Mouse (Mus musculus) MEL (cell line): ENCODE measurements around the gene Gm17545. TPM values are rescaled to one million over a fixed set of nuclear protein-coding genes. Genes with fewer than 3 reads are reported as not detected.

Source experiments
- DNase-seq: peaks from one replicate; pipeline ENCODE4 v3.0.0; 2011; ENCODE audit warnings: low read depth, low spot score
- H3K27ac ChIP-seq: 2 replicates; pipeline ENCODE4 v1.5.1; 2012; ENCODE audit warnings: low read depth, mild to moderate bottlenecking, control low read depth, low read length, moderate library complexity; ENCODE audit not compliant: control insufficient read depth
- H3K27me3 ChIP-seq, 2 experiments: fragments of 150-350 bp in 1 of 2; sonication (generic) in 1 of 2; 2 replicates each; pipeline ENCODE4 v1.6.1; 2012; ENCODE audit warnings: low read length in 2 of 2, mild to moderate bottlenecking in 2 of 2, improper control_type of control experiment in 1 of 2, moderate library complexity in 1 of 2; ENCODE audit not compliant: insufficient read depth in 2 of 2, control insufficient read depth in 1 of 2
- H3K36me3 ChIP-seq, 2 experiments: 2 replicates each; pipeline ENCODE4 v1.6.1; 2012 to 2014; ENCODE audit warnings: low read length in 2 of 2, improper control_type of control experiment in 1 of 2, inconsistent platforms in 1 of 2, mild to moderate bottlenecking in 1 of 2; ENCODE audit not compliant: insufficient read depth in 2 of 2, control insufficient read depth in 1 of 2
- H3K4me1 ChIP-seq, 2 experiments: fragments of 150-350 bp in 1 of 2; sonication (generic) in 1 of 2; 2 replicates each; pipeline ENCODE4 v1.6.1; 2012; ENCODE audit warnings: low read length in 2 of 2, improper control_type of control experiment in 1 of 2, mild to moderate bottlenecking in 1 of 2; ENCODE audit not compliant: insufficient read depth in 2 of 2, control insufficient read depth in 1 of 2
- H3K4me3 ChIP-seq, 2 experiments: fragments of 150-350 bp in 1 of 2; sonication (generic) in 1 of 2; 2 replicates each; pipeline ENCODE4 v1.5.1; 2012; ENCODE audit warnings: low read depth in 2 of 2, low read length in 2 of 2, mild to moderate bottlenecking in 2 of 2, moderate library complexity in 2 of 2, control low read depth in 1 of 2, improper control_type of control experiment in 1 of 2; ENCODE audit not compliant: control insufficient read depth in 1 of 2, insufficient read depth in 1 of 2
- H3K79me2 ChIP-seq: 2 replicates; pipeline ENCODE4 v1.6.1; 2012; ENCODE audit warnings: mild to moderate bottlenecking, low read length, moderate library complexity; ENCODE audit not compliant: control insufficient read depth, poor library complexity, insufficient read depth
- H3K9ac ChIP-seq: 2 replicates; pipeline ENCODE4 v1.6.1; 2012; ENCODE audit warnings: low read depth, mild to moderate bottlenecking, control low read depth, low read length, moderate library complexity; ENCODE audit not compliant: control insufficient read depth, poor library complexity, severe bottlenecking
- H3K9me3 ChIP-seq: fragments of 150-350 bp; sonication (generic); replicated peaks from 2 replicates; pipeline ENCODE4 v1.6.1; 2012; ENCODE audit warnings: mild to moderate bottlenecking, low read length, improper control_type of control experiment, moderate library complexity; ENCODE audit not compliant: insufficient read depth
- BHLHE40 ChIP-seq: IDR thresholded peaks from 2 replicates; pipeline ENCODE4 v1.6.1; 2012; ENCODE audit warnings: low read depth, mild to moderate bottlenecking, inconsistent platforms, low read length, improper control_type of control experiment, borderline replicate concordance
- CHD1 ChIP-seq: IDR thresholded peaks from 2 replicates; pipeline ENCODE4 v1.6.1; 2012; ENCODE audit warnings: low read depth, mild to moderate bottlenecking, inconsistent platforms, low read length, improper control_type of control experiment
- CTCF ChIP-seq, 3 experiments: IDR thresholded peaks in 2 of 3; conservative IDR thresholded peaks in 1 of 3; 2 replicates each; pipeline ENCODE4 v1.5.1; 2011 to 2012; ENCODE audit warnings: low read length in 3 of 3, low read depth in 2 of 3, mild to moderate bottlenecking in 2 of 3, improper control_type of control experiment in 1 of 3, inconsistent platforms in 1 of 3, mixed read lengths in 1 of 3, moderate library complexity in 1 of 3; ENCODE audit not compliant: control insufficient read depth in 1 of 3, insufficient read depth in 1 of 3, poor library complexity in 1 of 3, severe bottlenecking in 1 of 3
- ELF1 ChIP-seq: IDR thresholded peaks from 2 replicates; pipeline ENCODE4 v1.6.1; 2014; ENCODE audit warnings: low read depth, mild to moderate bottlenecking, inconsistent platforms, low read length, improper control_type of control experiment, moderate library complexity
- EP300 ChIP-seq, 2 experiments: IDR thresholded peaks; 2 replicates each; pipeline ENCODE4 v1.6.1; 2011; ENCODE audit warnings: improper control_type of control experiment in 2 of 2, low read length in 2 of 2, low read depth in 1 of 2, mild to moderate bottlenecking in 1 of 2
- ETS1 ChIP-seq: IDR thresholded peaks from 2 replicates; pipeline ENCODE4 v1.6.1; 2012; ENCODE audit warnings: low read depth, mild to moderate bottlenecking, inconsistent platforms, low read length, improper control_type of control experiment, moderate library complexity
- GATA1 ChIP-seq: IDR thresholded peaks from 2 replicates; pipeline ENCODE4 v1.6.1; 2011; ENCODE audit warnings: low read depth, low read length, improper control_type of control experiment
- HCFC1 ChIP-seq: IDR thresholded peaks from 2 replicates; pipeline ENCODE4 v1.6.1; 2012; ENCODE audit warnings: low read depth, mild to moderate bottlenecking, inconsistent platforms, low read length, improper control_type of control experiment, moderate library complexity
- JUND ChIP-seq: IDR thresholded peaks from 2 replicates; pipeline ENCODE4 v1.6.1; 2011; ENCODE audit warnings: low read depth, mild to moderate bottlenecking, improper control_type of control experiment, low read length
- KAT2A ChIP-seq: conservative IDR thresholded peaks from 2 replicates; pipeline ENCODE4 v1.6.1; 2012; ENCODE audit warnings: low read depth, low read length, improper control_type of control experiment, inconsistent platforms
- MAX ChIP-seq: IDR thresholded peaks from 2 replicates; pipeline ENCODE4 v1.6.1; 2011; ENCODE audit warnings: low read length, improper control_type of control experiment
- MEF2A ChIP-seq: IDR thresholded peaks from 2 replicates; pipeline ENCODE4 v1.6.1; 2014; ENCODE audit warnings: low read depth, mild to moderate bottlenecking, inconsistent platforms, low read length, improper control_type of control experiment; ENCODE audit not compliant: poor library complexity, insufficient replicate concordance, severe bottlenecking; ENCODE audit errors: extremely low read depth
- MXI1 ChIP-seq: IDR thresholded peaks from 2 replicates; pipeline ENCODE4 v1.6.1; 2011; ENCODE audit warnings: mild to moderate bottlenecking, low read depth, low read length, improper control_type of control experiment
- MYB ChIP-seq: IDR thresholded peaks from 2 replicates; pipeline ENCODE4 v1.6.1; 2011; ENCODE audit warnings: mild to moderate bottlenecking, low read depth, low read length, improper control_type of control experiment
- NELFE ChIP-seq: IDR thresholded peaks from 2 replicates; pipeline ENCODE4 v1.6.1; 2011; ENCODE audit warnings: low read depth, low read length, improper control_type of control experiment
- NRF1 ChIP-seq: IDR thresholded peaks from 2 replicates; pipeline ENCODE4 v1.6.1; 2014; ENCODE audit warnings: low read depth, mild to moderate bottlenecking, inconsistent platforms, low read length, improper control_type of control experiment, moderate library complexity; ENCODE audit not compliant: poor library complexity, insufficient read depth, severe bottlenecking
- POLR2AphosphoS2 ChIP-seq: IDR thresholded peaks from 2 replicates; pipeline ENCODE4 v1.6.1; 2011; ENCODE audit warnings: low read length, improper control_type of control experiment
- POLR2AphosphoS5 ChIP-seq: IDR thresholded peaks from 2 replicates; pipeline ENCODE4 v1.6.1; 2012; ENCODE audit warnings: low read depth, borderline replicate concordance, mild to moderate bottlenecking, inconsistent platforms, low read length, moderate library complexity, mixed read lengths
- RAD21 ChIP-seq: IDR thresholded peaks from 2 replicates; pipeline ENCODE4 v1.6.1; 2011; ENCODE audit warnings: mild to moderate bottlenecking, low read depth, low read length, improper control_type of control experiment
- RCOR1 ChIP-seq: IDR thresholded peaks from 2 replicates; pipeline ENCODE4 v1.6.1; 2012; ENCODE audit warnings: low read depth, mild to moderate bottlenecking, inconsistent platforms, low read length, improper control_type of control experiment
- SIN3A ChIP-seq: IDR thresholded peaks from 2 replicates; pipeline ENCODE4 v1.6.1; 2012; ENCODE audit warnings: low read length, improper control_type of control experiment, inconsistent platforms
- SMC3 ChIP-seq: IDR thresholded peaks from 2 replicates; pipeline ENCODE4 v1.6.1; 2011; ENCODE audit warnings: low read depth, low read length, improper control_type of control experiment
- TAL1 ChIP-seq: IDR thresholded peaks from 2 replicates; pipeline ENCODE4 v1.6.1; 2012; ENCODE audit warnings: mild to moderate bottlenecking, inconsistent platforms, low read length, moderate library complexity, mixed read lengths
- TBP ChIP-seq: IDR thresholded peaks from 2 replicates; pipeline ENCODE4 v1.8.0; 2011; ENCODE audit warnings: low read depth, low read length, improper control_type of control experiment
- UBTF ChIP-seq: IDR thresholded peaks from 2 replicates; pipeline ENCODE4 v1.6.1; 2012; ENCODE audit warnings: low read depth, mild to moderate bottlenecking, inconsistent platforms, low read length, improper control_type of control experiment, moderate library complexity, borderline replicate concordance; ENCODE audit not compliant: insufficient read depth
- USF1 ChIP-seq: IDR thresholded peaks from 2 replicates; pipeline ENCODE4 v1.6.1; 2014; ENCODE audit warnings: low read depth, mild to moderate bottlenecking, inconsistent platforms, low read length, improper control_type of control experiment, moderate library complexity
- USF2 ChIP-seq, 2 experiments: IDR thresholded peaks; 2 replicates each; pipeline ENCODE4 v1.6.1; 2011 to 2012; ENCODE audit warnings: improper control_type of control experiment in 2 of 2, low read length in 2 of 2, borderline replicate concordance in 1 of 2, inconsistent platforms in 1 of 2, low read depth in 1 of 2, mild to moderate bottlenecking in 1 of 2; ENCODE audit not compliant: insufficient read depth in 1 of 2
- ZC3H11A ChIP-seq: IDR thresholded peaks from 2 replicates; pipeline ENCODE4 v1.6.1; 2012; ENCODE audit warnings: low read depth, mild to moderate bottlenecking, inconsistent platforms, low read length, improper control_type of control experiment
- ZKSCAN1 ChIP-seq: IDR thresholded peaks from 2 replicates; pipeline ENCODE4 v1.6.1; 2012; ENCODE audit warnings: low read depth, mild to moderate bottlenecking, inconsistent platforms, low read length, improper control_type of control experiment, moderate library complexity
- ZMIZ1 ChIP-seq: IDR thresholded peaks from 2 replicates; pipeline ENCODE4 v1.6.1; 2012; ENCODE audit warnings: low read depth, mild to moderate bottlenecking, inconsistent platforms, low read length, improper control_type of control experiment, moderate library complexity
- ZNF384 ChIP-seq: IDR thresholded peaks from 2 replicates; pipeline ENCODE4 v1.6.1; 2012; ENCODE audit warnings: low read depth, mild to moderate bottlenecking, inconsistent platforms, low read length, improper control_type of control experiment
- polyA plus RNA-seq, 2 experiments: library from polyadenylated mRNA; stranded (reverse) in 1 of 2; unstranded in 1 of 2; fragments of >175 nt in 1 of 2; fragments of >200 nt in 1 of 2; gene quantifications; 2 replicates each; pipeline versions ENCODE4 v1.2.1 to v1.2.4; 2012; ENCODE audit warnings: low replicate concordance in 2 of 2, low read depth in 1 of 2; ENCODE audit not compliant: insufficient read length in 2 of 2, insufficient read depth in 1 of 2, missing spikeins in 1 of 2
- total RNA-seq: library from RNA; depleted of rRNA; stranded (reverse); fragments of 300-350 nt; gene quantifications from 2 replicates; pipeline ENCODE4 v1.2.3, GENCODE M21; 2012

The Gm17545 gene
- total and polyA plus RNA-seq, 3 experiments = not detected

DNA sequence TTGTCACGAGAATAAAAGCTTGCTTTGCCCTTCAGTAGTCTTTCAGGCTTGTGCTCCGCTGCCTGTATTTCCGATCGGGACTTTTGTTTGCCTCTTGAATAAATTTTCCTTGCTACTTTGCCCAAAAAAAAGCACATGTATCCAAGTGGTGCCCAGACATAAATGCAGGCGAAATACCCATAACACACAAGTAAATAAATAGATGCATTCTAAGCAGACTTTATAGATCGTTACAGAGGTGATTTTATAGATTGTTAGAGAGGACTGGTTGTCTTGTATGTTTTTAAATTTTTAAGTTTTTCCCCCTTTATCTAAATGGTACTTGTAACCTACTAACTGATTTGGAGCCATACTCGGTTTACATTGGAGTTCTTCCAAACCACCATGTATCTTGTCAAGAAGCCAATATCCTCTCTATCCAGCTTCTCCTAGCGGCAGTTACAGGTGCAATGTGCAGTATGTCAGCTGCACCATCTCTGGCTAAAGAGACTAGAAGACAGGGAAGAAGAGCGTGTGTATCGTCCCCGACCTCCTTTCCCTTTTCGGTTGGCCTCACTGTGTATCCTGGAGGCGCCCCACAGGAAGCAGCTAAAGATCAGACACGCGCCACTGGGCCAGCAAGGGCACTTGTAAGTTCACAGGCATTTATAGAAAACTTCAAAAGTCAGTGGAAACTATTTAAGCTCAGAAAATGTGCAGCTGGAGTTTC is 24.4 kb upstream of the Gm17545 start (continued):
- TF ChIP-seq JUND (peak; percentile 82), UBTF (no peak), ZKSCAN1 (peak; percentile 35), TBP (peak; percentile 61), RCOR1 (peak; percentile 100), SMC3 (0 out of 2 replicates have a peak, but pooled peaks have one; percentile 20), CTCF (IDR thresholded peaks at IDR 0.05 in 2 of 3, conservative IDR thresholded peaks at IDR 0.05 in 1 of 3; ENCODE audit: control insufficient read depth in 1 of 3, insufficient read depth in 1 of 3, low read depth in 2 of 3, low read length in 3 of 3, poor library complexity in 1 of 3, severe bottlenecking in 1 of 3) (peak in 2 of 3 experiments; percentile 36 to 44; a peak in 3 of 6 replicates), TAL1 (peak; percentile 68), EP300 (IDR thresholded peaks at IDR 0.05; ENCODE audit: low read depth in 1 of 2, low read length in 2 of 2) (peak; percentile 98 to 100)

DNA sequence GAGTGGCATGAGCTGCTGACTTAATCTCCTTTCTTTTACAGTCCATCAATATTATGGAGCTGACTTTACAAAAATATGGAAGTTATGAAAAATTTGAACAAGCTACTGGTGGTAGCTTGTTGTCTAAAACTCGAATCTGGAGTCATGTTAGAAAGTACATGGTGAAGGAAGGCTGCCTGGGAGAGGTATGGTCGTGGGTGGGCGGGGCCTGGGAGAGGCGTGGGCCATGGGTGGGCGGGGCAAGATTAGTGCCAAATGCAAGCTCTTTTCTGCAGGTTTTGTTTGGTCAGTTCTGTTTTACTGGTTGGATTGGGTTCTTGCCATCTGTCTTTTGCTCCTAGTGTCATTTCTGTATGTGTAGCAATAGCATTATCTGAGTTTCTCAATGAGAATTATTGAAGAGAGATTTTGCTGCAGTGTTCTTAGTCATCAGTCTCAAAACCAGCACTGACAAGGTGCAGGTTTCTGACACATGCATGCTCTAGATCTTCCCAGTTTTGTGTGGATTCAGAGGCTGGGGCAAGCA is 23.7 kb upstream of the Gm17545 start:
- Histone ChIP-seq H3K79me2 (no peaks in the 10 kb centered on the region), H3K36me3 (peaks cover 0 to 27% of the 10 kb centered on the region in 2 experiments; a peak in 2 of 4 replicates), H3K9ac (peak overlapping the region; percentile 42), H3K27ac (peak overlapping the region; percentile 80), H3K9me3 (no peaks in the 10 kb centered on the region), H3K27me3 (no peaks in the 10 kb centered on the region), H3K4me1 (peaks cover 23 to 27% of the 10 kb centered on the region in 2 experiments), H3K4me3 (peak overlapping the region; percentile 38 to 45)
- peak; percentile 92 for DNase-seq
- TF ChIP-seq ELF1 (no peak), ETS1 (no peak), NRF1 (no peak), HCFC1 (no peak), JUND (no peak), ZC3H11A (no peak), USF1 (no peak), MYB (no peak), TBP (no peak), MAX (peak; percentile 64), MXI1 (no peak), MEF2A (no peak), RCOR1 (peak; percentile 16), CHD1 (no peak; the same call in 1 of the 2 replicates), BHLHE40 (no peak), ZMIZ1 (no peak), SIN3A (no peak), NELFE (no peak; the same call in none of the 2 replicates), GATA1 (no peak; the same call in 1 of the 2 replicates), UBTF (no peak), CTCF (IDR thresholded peaks at IDR 0.05 in 2 of 3, conservative IDR thresholded peaks at IDR 0.05 in 1 of 3; ENCODE audit: control insufficient read depth in 1 of 3, insufficient read depth in 1 of 3, low read depth in 2 of 3, low read length in 3 of 3, poor library complexity in 1 of 3, severe bottlenecking in 1 of 3) (no peak), KAT2A (no peak), ZKSCAN1 (no peak; the same call in 1 of the 2 replicates), ZNF384 (0 out of 2 replicates have a peak, but pooled peaks have one; percentile 21), POLR2AphosphoS5 (no peak), RAD21 (no peak), USF2 (IDR thresholded peaks at IDR 0.05; ENCODE audit: borderline replicate concordance in 1 of 2, insufficient read depth in 1 of 2, low read depth in 1 of 2, low read length in 2 of 2) (no peak), POLR2AphosphoS2 (no peak)
